Mouse (Mus musculus): ENCODE results near the gene Slc35c1. TPM values are rescaled to one million over a fixed set of nuclear protein-coding genes. Genes with fewer than 3 reads are reported as not detected.
"Not testable (repeated sequence)": the region's sequence is repeated elsewhere in the genome, so short reads cannot be mapped to it uniquely, and the experiment has no call there.

The Slc35c1 gene
- polyA plus RNA-seq, 1 experiment from 2014 or later: 16.9 TPM

GRCm38 (mm10) chr2:92485640-92486295 is 25.4 kb upstream of the Slc35c1 start:
- H3K9ac ChIP-seq: no peak overlapping the region
- WGBS: 8% methylated on average over 15 of the region's 15 CpGs
- ATAC-seq (ENCODE audit: insufficient read depth) (peak; percentile 63; the same call in 1 of the 2 replicates), DNase-seq (peak; percentile 87)
- H3K9me3 ChIP-seq (ENCODE audit: low read depth, low read length): no peaks in the 10 kb centered on the region
- no peaks in the 10 kb centered on the region for H3K4me1 ChIP-seq (ENCODE audit: insufficient read depth)
- peak; percentile 86 for TF ChIP-seq CTCF (IDR thresholded peaks at IDR 0.05; ENCODE audit: low read depth)
- H3K4me2 ChIP-seq: peak overlapping the region; percentile 43
- H3K27ac ChIP-seq (ENCODE audit: low read depth): no peak overlapping the region
- H3K4me3 ChIP-seq (ENCODE audit: low read depth, low read length): no peak overlapping the region
- H3K27me3 ChIP-seq (ENCODE audit: insufficient read depth, low read length): peaks cover 20% of the 10 kb centered on the region
- no peaks in the 10 kb centered on the region for H3K36me3 ChIP-seq (ENCODE audit: insufficient read depth)

- no peak overlapping the region for H3K27ac ChIP-seq (ENCODE audit: low read depth)
- H3K27me3 ChIP-seq (ENCODE audit: insufficient read depth, low read length): peaks cover 20% of the 10 kb centered on the region
- 23% methylated on average over 23 of the region's 23 CpGs for WGBS
- H3K4me3 ChIP-seq (ENCODE audit: low read depth, low read length): peak overlapping the region; percentile 1; the same call in 1 of the 2 replicates
- no peaks in the 10 kb centered on the region for H3K9me3 ChIP-seq (ENCODE audit: low read depth, low read length)
- no peaks in the 10 kb centered on the region for H3K36me3 ChIP-seq (ENCODE audit: insufficient read depth)
- H3K9ac ChIP-seq: no peak overlapping the region
- ATAC-seq (ENCODE audit: insufficient read depth) (no peak), DNase-seq (peak; percentile 39)
- no peak for TF ChIP-seq CTCF (IDR thresholded peaks at IDR 0.05; ENCODE audit: low read depth)
- H3K4me1 ChIP-seq (ENCODE audit: insufficient read depth): no peaks in the 10 kb centered on the region
- peak overlapping the region; percentile 45 for H3K4me2 ChIP-seq
Measured at GRCm38 (mm10) chr2:92484256-92485025, 24.1 kb upstream of the Slc35c1 start.

GRCm38 (mm10) chr2:92483505-92483904 is 23.2 kb upstream of the Slc35c1 start:
- DNase-seq: no peak
- Histone ChIP-seq H3K36me3 (ENCODE audit: insufficient read depth) (no peaks in the 10 kb centered on the region), H3K4me2 (no peak overlapping the region), H3K9ac (no peak overlapping the region), H3K4me1 (ENCODE audit: insufficient read depth) (no peaks in the 10 kb centered on the region), H3K9me3 (ENCODE audit: low read depth, low read length) (no peaks in the 10 kb centered on the region), H3K4me3 (ENCODE audit: low read depth, low read length) (no peak overlapping the region), H3K27ac (ENCODE audit: low read depth) (no peak overlapping the region), H3K27me3 (ENCODE audit: insufficient read depth, low read length) (peaks cover 20% of the 10 kb centered on the region)
- WGBS: 36% methylated on average over 5 of the region's 5 CpGs
- ATAC-seq (ENCODE audit: insufficient read depth): no peak
- TF ChIP-seq CTCF (IDR thresholded peaks at IDR 0.05; ENCODE audit: low read depth): no peak

- no peak overlapping the region for H3K27ac ChIP-seq (ENCODE audit: low read depth)
- H3K9ac ChIP-seq: no peak overlapping the region
- no peaks in the 10 kb centered on the region for H3K9me3 ChIP-seq (ENCODE audit: low read depth, low read length)
- DNase-seq (peak; percentile 45), ATAC-seq (ENCODE audit: insufficient read depth) (no peak)
- H3K27me3 ChIP-seq (ENCODE audit: insufficient read depth, low read length): peaks cover 20% of the 10 kb centered on the region
- H3K4me2 ChIP-seq: no peak overlapping the region
- 0 out of 2 replicates have a peak, but pooled peaks have one; percentile 9 for TF ChIP-seq CTCF (IDR thresholded peaks at IDR 0.05; ENCODE audit: low read depth)
- H3K4me3 ChIP-seq (ENCODE audit: low read depth, low read length): no peak overlapping the region
- WGBS: 24% methylated on average over 1 of the region's 1 CpGs
- H3K4me1 ChIP-seq (ENCODE audit: insufficient read depth): no peaks in the 10 kb centered on the region
- H3K36me3 ChIP-seq (ENCODE audit: insufficient read depth): no peaks in the 10 kb centered on the region
Measured at GRCm38 (mm10) chr2:92482551-92482950, 22.2 kb upstream of the Slc35c1 start.

GRCm38 (mm10) chr2:92478313-92478688 is 18.0 kb upstream of the Slc35c1 start:
- Histone ChIP-seq H3K9ac (no peak overlapping the region), H3K4me1 (ENCODE audit: insufficient read depth) (no peaks in the 10 kb centered on the region), H3K9me3 (ENCODE audit: low read depth, low read length) (no peaks in the 10 kb centered on the region), H3K27me3 (ENCODE audit: insufficient read depth, low read length) (no peaks in the 10 kb centered on the region), H3K4me2 (no peak overlapping the region), H3K4me3 (ENCODE audit: low read depth, low read length) (no peak overlapping the region), H3K36me3 (ENCODE audit: insufficient read depth) (no peaks in the 10 kb centered on the region), H3K27ac (ENCODE audit: low read depth) (no peak overlapping the region)
- 58% methylated on average over 4 of the region's 4 CpGs for WGBS
- DNase-seq (no peak), ATAC-seq (ENCODE audit: insufficient read depth) (no peak)
- TF ChIP-seq CTCF (IDR thresholded peaks at IDR 0.05; ENCODE audit: low read depth): no peak

GRCm38 (mm10) chr2:92477672-92478312 is 17.5 kb upstream of the Slc35c1 start:
- peak; percentile 77 for ATAC-seq (ENCODE audit: insufficient read depth)
- Histone ChIP-seq H3K4me2 (no peak overlapping the region), H3K9me3 (ENCODE audit: low read depth, low read length) (no peaks in the 10 kb centered on the region), H3K27me3 (ENCODE audit: insufficient read depth, low read length) (no peaks in the 10 kb centered on the region), H3K4me3 (ENCODE audit: low read depth, low read length) (no peak overlapping the region), H3K27ac (ENCODE audit: low read depth) (no peak overlapping the region; the same call in 1 of the 2 replicates), H3K4me1 (ENCODE audit: insufficient read depth) (no peaks in the 10 kb centered on the region), H3K9ac (no peak overlapping the region), H3K36me3 (ENCODE audit: insufficient read depth) (no peaks in the 10 kb centered on the region)
- WGBS: 56% methylated on average over 12 of the region's 12 CpGs
- peak; percentile 48 for DNase-seq
- no peak for TF ChIP-seq CTCF (IDR thresholded peaks at IDR 0.05; ENCODE audit: low read depth)

GRCm38 (mm10) chr2:92476580-92476979 is 16.2 kb upstream of the Slc35c1 start:
- H3K9me3 ChIP-seq (ENCODE audit: low read depth, low read length); H3K9ac ChIP-seq: not testable (repeated sequence)

More at GRCm38 (mm10) chr2:92476580-92476979, 16.2 kb upstream of the Slc35c1 start:
- H3K27me3 ChIP-seq (ENCODE audit: insufficient read depth, low read length); H3K4me3 ChIP-seq (ENCODE audit: low read depth, low read length); H3K27ac ChIP-seq (ENCODE audit: low read depth); H3K4me1 ChIP-seq (ENCODE audit: insufficient read depth); ATAC-seq (ENCODE audit: insufficient read depth); DNase-seq; H3K36me3 ChIP-seq (ENCODE audit: insufficient read depth); H3K4me2 ChIP-seq: not testable (repeated sequence)
- 85% methylated on average over 7 of the region's 7 CpGs for WGBS

Data from lung, embryonic 14.5 days (tissue).